Mouse (Mus musculus) olfactory bulb, adult 2 months (tissue): ENCODE measurements around the gene Trio.

Experiments used
- CTCF ChIP-seq: fragments of 200-500 bp; IDR thresholded peaks from 2 replicates; pipeline ENCODE4 v1.5.1; 2012; ENCODE audit warnings: low read depth, mild to moderate bottlenecking, low read length, moderate library complexity; ENCODE audit not compliant: insufficient read depth
- POLR2A ChIP-seq: fragments of 200-500 bp; IDR thresholded peaks from 2 replicates; pipeline ENCODE4 v1.6.1; 2012; ENCODE audit warnings: mild to moderate bottlenecking, low read depth, low read length, moderate library complexity; ENCODE audit not compliant: insufficient read depth

DNA sequence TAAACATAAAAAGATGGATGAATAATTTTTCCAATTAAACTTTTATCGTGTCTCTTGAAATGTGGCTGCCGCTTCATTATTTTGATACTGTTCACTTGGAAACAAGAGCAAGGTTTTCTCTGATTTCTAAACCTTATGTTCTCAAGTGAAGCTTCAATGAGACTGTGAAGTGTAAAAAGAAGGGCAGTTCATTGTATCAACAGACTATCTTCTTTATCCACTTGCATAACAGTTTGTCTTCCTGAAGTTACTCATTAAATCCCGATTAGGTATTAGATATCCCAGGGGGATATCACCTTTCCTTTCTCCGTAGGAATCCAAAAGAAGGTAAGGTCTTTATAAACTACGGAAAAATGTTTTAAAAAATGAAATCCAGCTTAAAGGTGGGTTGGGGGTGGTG is 44.6 kb upstream of the Trio start:
- TF ChIP-seq POLR2A (no peak), CTCF (no peak)
